Comparison of ENCODE assay signal across 9 mouse cellular contexts in the genomic region with DNA sequence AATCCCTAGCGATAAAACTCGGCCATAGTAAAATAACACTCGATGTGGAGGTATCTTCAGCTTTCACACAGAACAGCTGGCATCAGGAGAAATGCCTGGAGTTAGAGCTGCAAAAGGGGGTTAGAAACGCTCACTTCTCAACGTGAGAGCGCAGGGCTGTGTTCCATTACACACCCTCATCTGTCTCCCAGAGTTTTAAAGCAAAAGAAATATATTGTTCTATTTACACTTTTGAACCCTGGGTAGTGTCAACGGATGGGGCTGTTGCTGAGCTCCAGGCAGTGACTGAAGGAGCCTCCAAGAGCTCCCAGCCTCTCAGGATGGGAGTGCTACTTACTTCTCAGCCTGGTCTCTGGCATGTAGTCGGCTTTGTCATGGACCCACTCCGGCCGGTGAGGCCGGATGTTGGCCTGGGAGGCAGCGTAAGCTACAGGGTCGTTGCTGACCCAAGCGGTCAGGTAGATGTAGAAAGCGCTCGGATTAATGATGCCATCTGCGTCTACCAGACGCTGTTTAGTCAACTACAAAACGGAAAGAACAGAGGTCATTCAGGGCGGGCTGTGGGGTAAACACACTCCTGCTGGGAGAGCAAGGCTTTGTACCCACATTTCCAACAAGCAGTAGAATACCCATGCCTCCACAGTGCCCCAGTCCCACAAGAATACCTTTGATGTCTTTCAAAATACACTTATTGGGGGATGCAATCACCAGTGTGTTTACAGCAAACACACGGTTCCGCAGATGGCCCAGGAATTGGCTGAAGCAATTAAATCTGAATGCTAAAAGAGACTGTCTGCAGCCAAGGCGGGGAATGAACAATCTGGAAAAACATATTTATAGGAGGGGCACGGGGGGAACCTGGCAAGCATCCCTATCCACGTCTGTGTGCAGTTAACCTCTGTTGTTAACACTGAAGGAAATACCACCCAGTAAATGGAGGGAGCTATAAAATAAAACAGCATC. TPM values are rescaled to one million over a fixed set of nuclear protein-coding genes. Genes with fewer than 3 reads are reported as not detected.
A peak's percentile ranks its signal among the peaks of the same experiment; 100 is the strongest.
DNase-seq lines count a peak whose midpoint lies in the region; ATAC-seq and TF ChIP-seq lines count a peak whose summit lies in the region.
"Had no signal": no experiment of that assay in that cellular context is flagged by ENCODE, and none has a peak within 500 bp of the region (broad histone marks: within the 10 kb centered on the region; RNA-seq: fewer than 3 reads in every experiment).

No protein-coding gene starts in this region.

- H3K4me2 ChIP-seq in embryonic facial prominence, embryonic 11.5 days (ENCODE audit: low read depth, low read length): no peak overlapping the region
- H3K4me2 ChIP-seq in intestine, embryonic 14.5 days (ENCODE audit: low read length): peak overlapping the region; percentile 25

- intact Hi-C loops in gastrocnemius, postnatal 36 days (cut with DNase I): no loop called here

- no peaks in the 10 kb centered on the region for H3K27me3 ChIP-seq in embryonic facial prominence, embryonic 11.5 days (ENCODE audit: control insufficient read depth, insufficient read depth, low read length)
- H3K27me3 ChIP-seq in intestine, embryonic 14.5 days (replicated peaks; ENCODE audit: control insufficient read depth, insufficient read depth, low read length): no peaks in the 10 kb centered on the region
- H3K27me3 ChIP-seq in small intestine, adult 2 months (ENCODE audit: control insufficient read depth, insufficient read depth, low read length): no peaks in the 10 kb centered on the region
- H3K27me3 ChIP-seq: Patski had no signal

- H3K9me3 ChIP-seq in embryonic facial prominence, embryonic 11.5 days (replicated peaks; ENCODE audit: control insufficient read depth, low read length): no peaks in the 10 kb centered on the region
- no peaks in the 10 kb centered on the region for H3K9me3 ChIP-seq in intestine, embryonic 14.5 days (ENCODE audit: control insufficient read depth, low read length)

- H3K27ac ChIP-seq in embryonic facial prominence, embryonic 11.5 days (replicated peaks; ENCODE audit: low read depth, low read length): peak overlapping the region; percentile 13
- H3K27ac ChIP-seq in intestine, embryonic 14.5 days (ENCODE audit: low read depth): peak overlapping the region; percentile 91
- H3K27ac ChIP-seq in small intestine, adult 2 months (ENCODE audit: insufficient read depth, low read depth, low read length): 0 out of 2 replicates have a peak overlapping the region, but pooled peaks have one; percentile 31

- peaks cover 6% of the 10 kb centered on the region for H3K36me3 ChIP-seq in embryonic facial prominence, embryonic 11.5 days (replicated peaks; ENCODE audit: control insufficient read depth, insufficient read depth, low read depth, low read length)
- peaks cover 86% of the 10 kb centered on the region for H3K36me3 ChIP-seq in intestine, embryonic 14.5 days (ENCODE audit: control insufficient read depth, insufficient read depth, low read length)
- peaks cover 45% of the 10 kb centered on the region for H3K36me3 ChIP-seq in small intestine, adult 2 months (ENCODE audit: control insufficient read depth, insufficient read depth, low read length)

- peak; percentile 38 for DNase-seq in lung, postnatal 10 days
- DNase-seq in lung, adult 2 months: no peak
- DNase-seq in embryonic facial prominence, embryonic 11.5 days (ENCODE audit: low spot score): no peak
- peak; percentile 67 for DNase-seq in intestine, embryonic 14.5 days (ENCODE audit: low spot score)
- DNase-seq in gastrocnemius, postnatal 36 days: no peak
- DNase-seq in thymus, postnatal 4 days: no peak
- DNase-seq in thymus, adult 18-20 months: no peak

- WGBS in lung, adult 2 months: 56% methylated on average over 25 of the region's 25 CpGs
- WGBS in embryonic facial prominence, embryonic 11.5 days: 55% methylated on average over 25 of the region's 25 CpGs
- WGBS in intestine, embryonic 14.5 days: 28% methylated on average over 25 of the region's 25 CpGs
- 77% methylated on average over 25 of the region's 25 CpGs for WGBS in small intestine, adult 2 months

- no peak overlapping the region for H3K4me3 ChIP-seq in lung, adult 2 months (replicated peaks; ENCODE audit: extremely low read depth, low read depth, low read length)
- no peak overlapping the region for H3K4me3 ChIP-seq in embryonic facial prominence, embryonic 11.5 days (ENCODE audit: low read depth, low read length)
- no peak overlapping the region for H3K4me3 ChIP-seq in intestine, embryonic 14.5 days (ENCODE audit: low read depth, low read length)
- no peak overlapping the region for H3K4me3 ChIP-seq in small intestine, adult 2 months (ENCODE audit: low read depth, low read length)

- H3K4me1 ChIP-seq in lung, adult 2 months (ENCODE audit: control insufficient read depth, insufficient read depth, low read length): peaks cover 8% of the 10 kb centered on the region
- peaks cover 21% of the 10 kb centered on the region for H3K4me1 ChIP-seq in embryonic facial prominence, embryonic 11.5 days (ENCODE audit: control insufficient read depth, insufficient read depth, low read length)
- peaks cover 68% of the 10 kb centered on the region for H3K4me1 ChIP-seq in intestine, embryonic 14.5 days (replicated peaks; ENCODE audit: control insufficient read depth, insufficient read depth, low read length)
- H3K4me1 ChIP-seq in small intestine, adult 2 months (ENCODE audit: control insufficient read depth, insufficient read depth, insufficient read length, low read length): peaks cover 7% of the 10 kb centered on the region; the same call in 1 of the 2 replicates

- no peak for TF ChIP-seq CTCF in lung, adult 2 months (IDR thresholded peaks at IDR 0.05; ENCODE audit: insufficient read depth, low read length)
- TF ChIP-seq CTCF in small intestine, adult 2 months (IDR thresholded peaks at IDR 0.05; ENCODE audit: extremely low read depth, insufficient read length, insufficient replicate concordance, low read depth, low read length): no peak

- H3K9ac ChIP-seq in embryonic facial prominence, embryonic 11.5 days (replicated peaks; ENCODE audit: low read length): no peak overlapping the region
- 0 out of 2 replicates have a peak overlapping the region, but pooled peaks have one; percentile 7 for H3K9ac ChIP-seq in intestine, embryonic 14.5 days (ENCODE audit: low read length)

- no peak for ATAC-seq in embryonic facial prominence, embryonic 11.5 days (replicated peaks; ENCODE audit: insufficient number of reproducible peaks, low FRiP score, low TSS enrichment, low read depth)
- peak; percentile 45 for ATAC-seq in intestine, embryonic 14.5 days (replicated peaks; ENCODE audit: low FRiP score, low TSS enrichment, low read depth)
- ATAC-seq: Patski had no signal

- TF ChIP-seq POLR2A in lung, adult 2 months (IDR thresholded peaks at IDR 0.05; ENCODE audit: borderline replicate concordance, extremely low read depth, low read depth, low read length): no peak
- TF ChIP-seq POLR2A in small intestine, adult 2 months (IDR thresholded peaks at IDR 0.05; ENCODE audit: low read depth, low read length): no peak

RNA-seq across cellular contexts. Expression of gene Fancc, which starts 27.8 kb away (rescaled TPM):
- 12.6 and 18.6 TPM in 2 replicates for polyA plus RNA-seq in lung, adult 2 months (2012; rRNA removed)
- 21.8 and 25.9 TPM in 2 replicates for polyA plus RNA-seq in embryonic facial prominence, embryonic 11.5 days (2014; fragmentation: Nextera tagmentation; extraction: Ambion mirVana)
- 18.3 and 25.7 TPM in 2 replicates for polyA plus RNA-seq in intestine, embryonic 14.5 days (2014; fragmentation: Nextera tagmentation; extraction: Ambion mirVana)
- 1.8 and 3.9 TPM in 2 replicates for polyA plus RNA-seq in small intestine, adult 2 months (2012; rRNA removed)
- 1 to 10 TPM; 1.5 to 2.9 TPM for total RNA-seq in gastrocnemius, postnatal 36 days (2021)

RNA-seq across cellular contexts. Expression of gene Ptch1, which starts 48.5 kb away (rescaled TPM):
- 41.4 and 47.6 TPM in 2 replicates for polyA plus RNA-seq in lung, adult 2 months (2012; rRNA removed)
- polyA plus RNA-seq in embryonic facial prominence, embryonic 11.5 days (2014; fragmentation: Nextera tagmentation; extraction: Ambion mirVana): 24.9 and 27.4 TPM in 2 replicates
- 62.8 and 68.0 TPM in 2 replicates for polyA plus RNA-seq in intestine, embryonic 14.5 days (2014; fragmentation: Nextera tagmentation; extraction: Ambion mirVana)
- polyA plus RNA-seq in small intestine, adult 2 months (2012; rRNA removed): 9.1 and 20.5 TPM in 2 replicates
- total RNA-seq in gastrocnemius, postnatal 36 days (2021): 10 to 100 TPM in 1 of 2 experiments, 1 to 10 TPM in 1; 8.6 to 10.4 TPM

Comparison
In these comparisons a context has a peak if more than half of its experiments do, and no peak if none do; other contexts are left out.
1. DNase-seq: peak in lung, postnatal 10 days (single experiment) and intestine, embryonic 14.5 days (single experiment); none in lung, adult 2 months (single experiment), embryonic facial prominence, embryonic 11.5 days (single experiment), gastrocnemius, postnatal 36 days (0 of 2), thymus, postnatal 4 days (single experiment) and thymus, adult 18-20 months (0 of 2).
2. H3K27ac ChIP-seq: peak in every context shown above with its lines; median percentile 91 in intestine, embryonic 14.5 days; 31 in small intestine, adult 2 months; 13 in embryonic facial prominence, embryonic 11.5 days.